Mouse (Mus musculus) heart, postnatal 0 days (tissue): ENCODE measurements around the gene Kcnk4. TPM values are rescaled to one million over a fixed set of nuclear protein-coding genes. Genes with fewer than 3 reads are reported as not detected.
"Not testable (repeated sequence)": the region's sequence is repeated elsewhere in the genome, so short reads cannot be mapped to it uniquely, and the experiment has no call there.

Experiments used
- ATAC-seq: fragments of 200-750 bp; cut with Nextera tagmentation; 2 replicates; pipeline ENCODE4 v1.8.0; 2017; ENCODE audit warnings: low read depth, moderate number of reproducible peaks, moderate library complexity; ENCODE audit not compliant: insufficient read depth
- DNase-seq: peaks from one replicate; pipeline ENCODE4 v3.0.0-alpha.2; 2016; ENCODE audit warnings: low spot score
- H3K27ac ChIP-seq: fragments of 300-500 bp; sonication (generic); 2 replicates; pipeline ENCODE4 v1.5.1; 2014; ENCODE audit warnings: low read depth, mild to moderate bottlenecking
- H3K27me3 ChIP-seq: fragments of 300-500 bp; sonication (generic); 2 replicates; pipeline ENCODE4 v1.6.1; 2014; ENCODE audit warnings: low read length, mixed read lengths; ENCODE audit not compliant: control insufficient read depth, insufficient read depth
- H3K36me3 ChIP-seq: fragments of 300-500 bp; sonication (generic); replicated peaks from 2 replicates; pipeline ENCODE4 v1.6.1; 2014; ENCODE audit warnings: low read length, mixed read lengths; ENCODE audit not compliant: control insufficient read depth, insufficient read depth
- H3K4me1 ChIP-seq: fragments of 300-500 bp; sonication (generic); 2 replicates; pipeline ENCODE4 v1.6.1; 2014; ENCODE audit warnings: antibody characterized with exemption; ENCODE audit not compliant: control insufficient read depth, insufficient read depth
- H3K4me2 ChIP-seq: fragments of 300-500 bp; sonication (generic); 2 replicates; pipeline ENCODE4 v1.6.1; 2014; ENCODE audit warnings: low read depth, mild to moderate bottlenecking, low read length, moderate library complexity
- H3K4me3 ChIP-seq: fragments of 300-500 bp; sonication (generic); 2 replicates; pipeline ENCODE4 v1.5.1; 2014; ENCODE audit warnings: low read depth, low read length
- H3K9ac ChIP-seq: fragments of 300-500 bp; sonication (generic); replicated peaks from 2 replicates; pipeline ENCODE4 v1.6.1; 2014; ENCODE audit warnings: low read depth, low read length, mixed read lengths
- H3K9me3 ChIP-seq: fragments of 300-500 bp; sonication (generic); replicated peaks from 2 replicates; pipeline ENCODE4 v1.6.1; 2016; ENCODE audit warnings: low read length; ENCODE audit not compliant: control insufficient read depth
- CTCF ChIP-seq: IDR thresholded peaks from 2 replicates; pipeline ENCODE4 v1.5.1; 2016; ENCODE audit warnings: antibody characterized with exemption, control low read depth, low read depth
- EP300 ChIP-seq: IDR thresholded peaks from 2 replicates; pipeline ENCODE4 v1.6.1; 2016; ENCODE audit warnings: antibody characterized with exemption, low read depth
- WGBS: fragments of 180-500 bp; shearing (Covaris S2); extraction: QIAGEN DNeasy Blood & Tissue Kit; methylation state at CpG from one replicate; pipeline ENCODE4 v1.1.7; 2014; 5-methylcytosine and 5-hydroxymethylcytosine counted together
- polyA plus RNA-seq: library from polyadenylated mRNA; unstranded; fragments of >200 nt; fragmentation: Nextera tagmentation; extraction: Ambion mirVana; gene quantifications from 2 replicates; pipeline ENCODE4 v1.2.1, GENCODE M21; 2015
- total RNA-seq: library from RNA; depleted of rRNA; stranded (reverse); fragments of >200 nt; gene quantifications from 2 replicates; pipeline ENCODE4 v1.2.3, GENCODE M21; 2014; ENCODE audit warnings: low replicate concordance

Gene Kcnk4
- total and polyA plus RNA-seq, 2 experiments from 2014 or later = 0.30 TPM; not detected in 1

DNA sequence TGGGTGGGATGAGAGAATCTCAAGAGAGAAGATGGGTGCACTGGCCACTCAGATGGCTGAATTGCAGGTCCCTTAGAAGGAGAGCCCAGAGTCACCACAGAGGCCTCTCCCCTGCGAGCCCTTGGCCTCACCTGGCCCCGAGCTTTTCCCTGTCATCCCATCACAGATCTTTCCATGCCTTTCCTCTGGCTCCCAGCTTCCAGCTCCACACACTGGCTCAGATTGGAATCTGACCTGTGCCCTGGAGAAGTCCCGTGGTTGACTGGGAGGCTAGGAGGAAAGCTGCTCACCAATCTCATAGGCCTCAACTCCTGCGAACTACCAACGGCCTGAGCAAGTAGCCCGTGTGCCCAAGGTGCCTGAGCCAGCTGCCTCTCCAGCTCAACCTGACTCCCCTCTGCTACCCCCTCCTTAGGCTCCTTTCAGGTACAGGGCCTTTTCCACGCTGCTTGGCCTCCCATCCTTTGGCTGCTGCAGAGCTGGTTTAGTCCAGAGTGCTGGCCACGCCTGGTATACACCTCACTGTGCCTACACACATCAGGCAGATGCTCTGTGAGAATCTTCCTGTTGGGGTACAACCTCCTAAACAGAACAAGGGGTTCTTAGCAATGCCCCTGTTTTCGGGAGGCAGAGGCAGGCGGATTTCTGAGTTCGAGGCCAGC is 28.7 kb downstream of the Kcnk4 start:
- Histone ChIP-seq H3K9me3 (no peaks in the 10 kb centered on the region), H3K4me2 (no peak overlapping the region), H3K36me3 (peaks cover 24% of the 10 kb centered on the region), H3K27ac (no peak overlapping the region), H3K27me3 (no peaks in the 10 kb centered on the region), H3K4me1 (peaks cover 12% of the 10 kb centered on the region), H3K9ac (no peak overlapping the region), H3K4me3 (no peak overlapping the region)
- ATAC-seq (no peak), DNase-seq (no peak)
- WGBS = 94% methylated on average over 11 of the region's 11 CpGs
- TF ChIP-seq EP300 = no peak
- TF ChIP-seq CTCF = no peak

DNA sequence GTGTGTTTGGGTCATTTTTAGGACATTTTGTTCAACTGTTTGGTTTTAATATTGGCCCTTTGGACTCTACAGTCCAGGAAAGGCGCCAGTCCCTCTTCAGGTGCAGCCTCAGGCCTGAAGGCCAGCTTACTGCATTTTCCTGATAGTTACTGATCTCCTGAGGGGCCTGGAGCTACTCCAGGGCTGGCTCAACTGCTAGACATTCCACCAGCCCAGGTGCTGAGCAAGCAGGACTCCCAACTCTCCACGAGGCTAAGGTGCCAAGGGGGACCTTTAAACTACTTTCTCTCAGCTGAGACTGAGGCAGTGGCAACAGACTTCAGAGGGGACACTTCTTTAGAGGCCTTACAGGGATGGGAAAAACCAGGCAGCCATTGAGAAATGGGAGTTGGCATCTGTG is 29.5 kb downstream of the Kcnk4 start:
- no peaks in the 10 kb centered on the region for H3K27me3 ChIP-seq
- H3K27ac ChIP-seq = no peak overlapping the region
- H3K9me3 ChIP-seq = no peaks in the 10 kb centered on the region
- H3K4me2 ChIP-seq = no peak overlapping the region
- H3K4me1 ChIP-seq = peaks cover 12% of the 10 kb centered on the region
- no peak overlapping the region for H3K4me3 ChIP-seq
- DNase-seq = no peak
- ATAC-seq = no peak
- WGBS = 74% methylated on average over 2 of the region's 2 CpGs
- peaks cover 24% of the 10 kb centered on the region for H3K36me3 ChIP-seq
- TF ChIP-seq EP300 = no peak
- TF ChIP-seq CTCF = no peak
- H3K9ac ChIP-seq = no peak overlapping the region

DNA sequence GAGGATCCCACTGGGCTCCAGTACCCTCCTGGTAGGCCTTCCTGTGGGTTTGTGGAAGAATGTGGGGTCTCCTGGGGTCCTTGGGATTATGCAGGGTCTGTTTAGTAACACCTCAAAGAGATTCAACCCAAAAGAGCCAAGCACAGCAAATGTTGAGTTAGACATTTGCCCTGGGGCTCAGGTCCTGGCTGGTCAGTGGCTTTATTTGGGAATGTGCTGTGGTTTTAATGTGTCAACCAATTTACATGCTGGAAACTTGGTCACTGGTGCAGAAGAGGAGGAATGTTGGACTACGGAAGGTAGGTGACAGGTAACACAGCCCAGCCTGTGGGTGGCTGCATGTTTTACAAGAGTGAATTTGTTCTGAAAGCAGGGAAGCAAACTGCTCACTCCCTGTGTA is 31.3 kb downstream of the Kcnk4 start:
- no peak for DNase-seq
- no peaks in the 10 kb centered on the region for H3K27me3 ChIP-seq
- peaks cover 24% of the 10 kb centered on the region for H3K36me3 ChIP-seq
- TF ChIP-seq EP300 (no peak), CTCF (no peak)
- peaks cover 5% of the 10 kb centered on the region; the same call in 1 of the 2 replicates for H3K4me1 ChIP-seq
- H3K9ac ChIP-seq = no peak overlapping the region
- ATAC-seq = no peak
- WGBS = 88% methylated on average over 1 of the region's 1 CpGs
- no peak overlapping the region for H3K4me3 ChIP-seq
- no peaks in the 10 kb centered on the region for H3K9me3 ChIP-seq
- H3K4me2 ChIP-seq = no peak overlapping the region
- no peak overlapping the region for H3K27ac ChIP-seq

DNA sequence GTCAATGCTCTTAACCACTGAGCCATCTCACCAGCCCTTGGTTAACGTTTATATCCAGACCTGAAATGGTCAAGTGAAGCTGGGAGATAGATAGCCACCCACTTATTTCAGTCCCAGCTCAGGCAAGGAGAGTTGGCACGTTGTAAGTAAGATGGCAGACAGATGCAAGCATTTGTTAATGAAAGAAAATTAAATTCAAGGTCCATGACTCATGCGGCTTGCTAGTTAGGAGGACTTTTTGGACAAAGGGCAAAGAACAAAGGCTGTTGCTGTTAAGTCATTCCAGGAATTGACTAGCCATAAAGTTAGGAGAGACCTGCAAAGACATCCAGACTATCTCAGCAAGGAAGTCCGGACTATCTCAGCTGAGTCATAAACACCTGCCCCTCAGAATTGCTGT is 34.7 kb downstream of the Kcnk4 start:
- no peaks in the 10 kb centered on the region for H3K4me1 ChIP-seq
- H3K4me2 ChIP-seq = no peak overlapping the region
- H3K9ac ChIP-seq = no peak overlapping the region
- no peak for DNase-seq
- TF ChIP-seq CTCF = no peak
- no peak for TF ChIP-seq EP300
- no peak overlapping the region for H3K27ac ChIP-seq
- H3K27me3 ChIP-seq = no peaks in the 10 kb centered on the region
- 0 out of 2 replicates have a peak, but pooled peaks cover under 1% of the 10 kb centered on the region for H3K36me3 ChIP-seq
- H3K9me3 ChIP-seq = peaks cover 4% of the 10 kb centered on the region; the same call in 1 of the 2 replicates
- 82% methylated on average over 4 of the region's 4 CpGs for WGBS
- no peak for ATAC-seq
- H3K4me3 ChIP-seq = no peak overlapping the region

DNA sequence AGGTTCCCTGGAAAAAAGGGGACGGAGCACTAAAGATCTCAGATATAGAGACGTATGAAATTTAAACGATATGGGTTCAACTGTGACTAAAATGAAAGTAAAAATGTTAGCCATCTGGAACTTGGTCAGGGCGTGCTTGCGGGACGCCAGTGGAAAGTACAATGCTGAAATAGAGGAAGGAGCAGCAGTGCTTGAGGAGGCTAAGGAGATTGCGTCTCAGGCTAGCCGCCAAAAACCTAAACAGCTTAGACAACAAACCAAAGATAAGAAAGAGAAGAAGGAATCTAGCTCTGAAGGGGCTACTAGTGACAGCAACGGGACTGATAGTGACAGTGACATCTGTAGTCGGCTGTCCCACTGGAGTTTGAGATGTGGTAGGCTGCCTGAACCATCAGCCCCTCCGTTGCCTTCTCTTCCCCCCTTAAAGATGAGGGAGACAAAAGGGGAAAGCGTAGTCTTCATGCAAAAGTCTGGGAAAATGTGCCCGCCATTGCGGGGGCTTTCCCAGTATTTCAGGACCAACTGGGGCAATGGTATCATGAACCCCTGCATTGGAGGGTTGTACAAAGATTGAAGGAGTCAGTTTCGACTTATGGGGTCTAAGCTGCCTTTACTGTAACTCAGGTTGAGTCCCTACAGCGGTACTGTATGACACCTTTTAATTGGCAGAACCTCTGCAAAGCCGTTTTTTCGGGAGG is 38.6 kb downstream of the Kcnk4 start:
- H3K27me3 ChIP-seq, H3K4me3 ChIP-seq, H3K4me1 ChIP-seq, H3K9me3 ChIP-seq, H3K4me2 ChIP-seq, H3K9ac ChIP-seq, ATAC-seq, H3K36me3 ChIP-seq, H3K27ac ChIP-seq, DNase-seq: not testable (repeated sequence)
- 67% methylated on average over 18 of the region's 18 CpGs for WGBS
